Mouse (Mus musculus): Measurements from ENCODE around the gene Mtmr4. TPM values are rescaled to one million over a fixed set of nuclear protein-coding genes. Genes with fewer than 3 reads are reported as not detected.

Mtmr4 gene
- total and polyA plus RNA-seq, 3 experiments = 29.4 to 32.9 (median 29.5) TPM

DNA sequence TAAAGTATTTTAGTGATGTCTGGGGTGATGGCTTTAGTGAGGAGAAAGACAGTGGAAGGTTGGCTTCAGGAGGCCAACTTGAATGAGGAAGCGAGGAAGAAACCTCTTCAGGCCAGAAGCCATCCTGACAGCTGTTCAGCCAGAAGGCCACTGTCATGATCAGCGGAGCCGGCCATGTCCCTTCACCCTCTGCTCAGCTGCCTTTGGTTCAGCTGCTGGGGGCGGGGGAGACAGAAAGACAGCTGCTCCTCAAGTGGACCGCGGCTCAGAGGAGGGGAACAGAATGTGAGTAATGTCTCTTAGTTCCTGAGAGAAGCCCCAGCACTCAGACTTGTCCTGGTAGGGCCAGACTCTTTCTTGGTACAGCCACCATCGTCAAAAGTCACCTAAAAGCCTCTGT, 18.2 kb upstream of the Mtmr4 start:
- no peak overlapping the region for H3K9ac ChIP-seq (ENCODE audit: insufficient read depth, low read depth)
- peak; percentile 12 for DNase-seq (ENCODE audit: extremely low read depth)
- H3K9me3 ChIP-seq (replicated peaks; ENCODE audit: low read length) = peaks cover 4% of the 10 kb centered on the region
- dilution Hi-C loops (cut with MboI; ENCODE audit: extremely low pct_ligation_motif_present, extremely low pct_unique_long_range_greater_than_20kb, low sequenced_read_pairs) (no loop called here), in situ Hi-C loops (cut with MboI; ENCODE audit: low pct_ligation_motif_present, low pct_unique_long_range_greater_than_20kb, low sequenced_read_pairs) (no loop called here)
- no peak overlapping the region for H3K4me2 ChIP-seq (ENCODE audit: insufficient read depth, low read depth, poor library complexity, severe bottlenecking)
- H3K36me3 ChIP-seq (replicated peaks in 1 of 2; ENCODE audit: control insufficient read depth in 1 of 2, insufficient read depth in 1 of 2, low read length in 1 of 2) = no peaks in the 10 kb centered on the region
- no peak overlapping the region for H3K4me3 ChIP-seq (replicated peaks in 1 of 3; ENCODE audit: low read depth in 2 of 3, low read length in 2 of 3, poor library complexity in 1 of 3)
- H3K27ac ChIP-seq (ENCODE audit: insufficient read depth, low read depth) = no peak overlapping the region
- H3K4me1 ChIP-seq (ENCODE audit: control insufficient read depth in 1 of 2, insufficient read depth in 2 of 2) = peaks cover 14 to 32% of the 10 kb centered on the region in 2 experiments
- H3K27me3 ChIP-seq (replicated peaks) = peaks cover 58% of the 10 kb centered on the region
- TF ChIP-seq KAT2A (IDR thresholded peaks at IDR 0.05; ENCODE audit: insufficient replicate concordance, low read length) = no peak
- TF ChIP-seq NELFE (IDR thresholded peaks at IDR 0.05; ENCODE audit: low read depth, low read length) = 0 out of 2 replicates have a peak, but pooled peaks have one; percentile 11
- 0 out of 2 replicates have a peak, but pooled peaks have one; percentile 23 for TF ChIP-seq CHD2 (IDR thresholded peaks at IDR 0.05; ENCODE audit: low read length)
- 0 out of 2 replicates have a peak, but pooled peaks have one; percentile 14 for TF ChIP-seq TCF12 (IDR thresholded peaks at IDR 0.05; ENCODE audit: low read depth, low read length)
- peak; percentile 11; the same call in 1 of the 2 replicates for TF ChIP-seq NRF1 (IDR thresholded peaks at IDR 0.05; ENCODE audit: low read depth, low read length)
- TF ChIP-seq ETS1 (conservative IDR thresholded peaks at IDR 0.05; ENCODE audit: low read depth, low read length) = 0 out of 2 replicates have a peak, but pooled peaks have one; percentile 36
- no peak for TF ChIP-seq MAZ (IDR thresholded peaks at IDR 0.05; ENCODE audit: low read depth, low read length)
- TF ChIP-seq SIN3A (IDR thresholded peaks at IDR 0.05; ENCODE audit: low read length) = 0 out of 2 replicates have a peak, but pooled peaks have one; percentile 48
- TF ChIP-seq EP300 (IDR thresholded peaks at IDR 0.05; ENCODE audit: low read length) = peak; percentile 12; the same call in 1 of the 2 replicates
- 0 out of 2 replicates have a peak, but pooled peaks have one; percentile 29 for TF ChIP-seq IRF4 (IDR thresholded peaks at IDR 0.05; ENCODE audit: low read depth, low read length)
- no peaks in the 10 kb centered on the region for H3K79me2 ChIP-seq (replicated peaks; ENCODE audit: control insufficient read depth, extremely low read depth, insufficient read depth, poor library complexity, severe bottlenecking)

DNA sequence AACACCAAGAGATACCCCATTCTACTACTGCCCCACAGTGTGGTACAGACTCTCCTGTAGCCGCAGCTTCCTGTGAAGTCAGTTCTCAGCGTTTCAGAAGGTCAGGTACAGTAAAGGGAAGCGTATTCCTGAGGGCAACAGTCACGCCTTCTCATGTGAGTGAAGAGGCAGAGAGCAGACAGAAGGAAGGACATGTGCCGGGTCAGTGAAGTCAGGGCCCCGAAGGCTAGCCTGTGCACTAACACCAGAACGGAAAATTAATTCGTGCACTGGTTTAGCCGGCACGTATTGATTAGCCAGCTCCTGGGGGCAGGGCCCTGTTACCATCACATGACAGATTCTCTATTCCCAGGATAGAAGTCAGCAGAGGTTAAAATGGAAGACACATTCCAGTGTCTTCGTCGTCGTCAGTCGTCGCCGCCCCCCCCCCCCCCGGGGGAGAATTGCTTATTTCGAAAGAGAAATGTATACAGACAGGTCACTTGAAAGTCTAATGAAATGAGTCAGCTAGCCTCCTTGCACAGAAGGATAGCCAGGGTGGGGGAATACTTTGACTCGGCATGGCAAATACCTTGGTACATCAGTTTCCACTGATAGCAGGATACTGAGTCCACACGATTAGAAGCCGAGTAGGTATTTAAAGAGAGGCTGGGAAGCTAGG, 17.3 kb upstream of the Mtmr4 start:
- Histone ChIP-seq H3K4me1 (ENCODE audit: control insufficient read depth in 1 of 2, insufficient read depth in 2 of 2) (peaks cover 15 to 33% of the 10 kb centered on the region in 2 experiments), H3K36me3 (replicated peaks in 1 of 2; ENCODE audit: control insufficient read depth in 1 of 2, insufficient read depth in 1 of 2, low read length in 1 of 2) (no peaks in the 10 kb centered on the region), H3K79me2 (replicated peaks; ENCODE audit: control insufficient read depth, extremely low read depth, insufficient read depth, poor library complexity, severe bottlenecking) (no peaks in the 10 kb centered on the region), H3K27me3 (replicated peaks) (peaks cover 58% of the 10 kb centered on the region), H3K4me3 (replicated peaks in 1 of 3; ENCODE audit: low read depth in 2 of 3, low read length in 2 of 3, poor library complexity in 1 of 3) (peak overlapping the region in 1 of 3 experiments; percentile 4), H3K9me3 (replicated peaks; ENCODE audit: low read length) (no peaks in the 10 kb centered on the region), H3K27ac (ENCODE audit: insufficient read depth, low read depth) (no peak overlapping the region), H3K4me2 (ENCODE audit: insufficient read depth, low read depth, poor library complexity, severe bottlenecking) (peak overlapping the region; percentile 37), H3K9ac (ENCODE audit: insufficient read depth, low read depth) (no peak overlapping the region)
- DNase-seq (ENCODE audit: extremely low read depth) = peak; percentile 50
- dilution Hi-C loops (cut with MboI; ENCODE audit: extremely low pct_ligation_motif_present, extremely low pct_unique_long_range_greater_than_20kb, low sequenced_read_pairs) (no loop called here), in situ Hi-C loops (cut with MboI; ENCODE audit: low pct_ligation_motif_present, low pct_unique_long_range_greater_than_20kb, low sequenced_read_pairs) (no loop called here)
- TF ChIP-seq MAFK (IDR thresholded peaks at IDR 0.05; ENCODE audit: insufficient replicate concordance, low read length) (peak; percentile 45; the same call in 1 of the 2 replicates), UBTF (IDR thresholded peaks at IDR 0.05; ENCODE audit: low read depth, low read length) (no peak), CHD2 (IDR thresholded peaks at IDR 0.05; ENCODE audit: low read length) (peak; percentile 78), POLR2AphosphoS2 (IDR thresholded peaks at IDR 0.05; ENCODE audit: low read depth, low read length) (no peak), SIN3A (IDR thresholded peaks at IDR 0.05; ENCODE audit: low read length) (peak; percentile 50; the same call in 1 of the 2 replicates), ZNF384 (IDR thresholded peaks at IDR 0.05; ENCODE audit: low read depth, low read length) (no peak), TCF12 (IDR thresholded peaks at IDR 0.05; ENCODE audit: low read depth, low read length) (peak; percentile 58; the same call in 1 of the 2 replicates), JUND (conservative IDR thresholded peaks at IDR 0.05; ENCODE audit: low read depth, low read length) (peak; percentile 92), ZMIZ1 (IDR thresholded peaks at IDR 0.05; ENCODE audit: low read depth, low read length) (no peak), EP300 (IDR thresholded peaks at IDR 0.05; ENCODE audit: low read length) (peak; percentile 87), ETS1 (conservative IDR thresholded peaks at IDR 0.05; ENCODE audit: low read depth, low read length) (peak; percentile 73), GABPA (IDR thresholded peaks at IDR 0.05; ENCODE audit: insufficient replicate concordance, low read depth, low read length) (no peak), IRF4 (IDR thresholded peaks at IDR 0.05; ENCODE audit: low read depth, low read length) (peak; percentile 98), MAX (IDR thresholded peaks at IDR 0.05; ENCODE audit: low read length) (peak; percentile 20; the same call in 1 of the 2 replicates), JUN (IDR thresholded peaks at IDR 0.05; ENCODE audit: insufficient read depth, low read depth, low read length) (peak; percentile 90), BHLHE40 (IDR thresholded peaks at IDR 0.05; ENCODE audit: low read depth, low read length) (peak; percentile 77), CHD1 (IDR thresholded peaks at IDR 0.05; ENCODE audit: low read depth, low read length) (no peak), MEF2A (IDR thresholded peaks at IDR 0.05; ENCODE audit: borderline replicate concordance, low read depth, low read length) (peak; percentile 46), ELF1 (IDR thresholded peaks at IDR 0.05; ENCODE audit: low read depth, low read length) (0 out of 2 replicates have a peak, but pooled peaks have one; percentile 9), MAZ (IDR thresholded peaks at IDR 0.05; ENCODE audit: low read depth, low read length) (peak; percentile 95), MYC (IDR thresholded peaks at IDR 0.05; ENCODE audit: low read depth, low read length) (no peak; the same call in 1 of the 2 replicates)

Data from CH12.LX (cell line).